Mouse (Mus musculus): ENCODE results near the gene Trex1.

- TF ChIP-seq CHD2 (IDR thresholded peaks at IDR 0.05; ENCODE audit: low read depth, low read length) (no peak), ZNF384 (IDR thresholded peaks at IDR 0.05; ENCODE audit: low read depth, low read length) (no peak)
Measured at GRCm38 (mm10) chr9:109092799-109093198, 33.3 kb upstream of the Trex1 start.

All from ES-E14 (cell line).